Mouse (Mus musculus) layer of hippocampus, adult 18-20 months (tissue): ENCODE measurements around the gene Cdh20. TPM values are rescaled to one million over a fixed set of nuclear protein-coding genes. Genes with fewer than 3 reads are reported as not detected.
A peak's percentile ranks its signal among the peaks of the same experiment; 100 is the strongest.

Experiments
- DNase-seq, 2 experiments: peaks; one replicate each; pipeline ENCODE4 v3.0.0; 2022; ENCODE audit warnings: low spot score in 2 of 2
- long read RNA-seq: library from polyadenylated mRNA; stranded (forward); transcript quantifications from one replicate; pipeline ENCODE4 v2.0.0, GENCODE M21; 2021
- total RNA-seq, 2 experiments: library from RNA; stranded (reverse); gene quantifications; 2 replicates each; pipeline ENCODE4 v1.2.3; 2021

The Cdh20 gene
- total RNA-seq = 10 to 100 TPM; 13.0 to 13.7 TPM
- long read RNA-seq, full-length matches to known transcripts = 4 of 8 reads
- long read RNA-seq, partial matches to known transcripts = 4 of 8 reads
- long read RNA-seq, other reads (novel, unspliced or antisense) = 0 of 8 reads

- no peak for DNase-seq
Measured at GRCm38 (mm10) chr1:104768371-104769249, at the start of gene Cdh20. Gene Cdh20, plus strand, starts transcription at chr1:104768529.

GRCm38 (mm10) chr1:104746816-104747215 is 21.5 kb upstream of the Cdh20 start:
- DNase-seq = no peak

GRCm38 (mm10) chr1:104747438-104747837 is 20.9 kb upstream of the Cdh20 start:
- DNase-seq = no peak

- peak in 1 of 2 experiments; percentile 60 for DNase-seq
Measured at GRCm38 (mm10) chr1:104754483-104754882, 13.8 kb upstream of the Cdh20 start.

GRCm38 (mm10) chr1:104755896-104756295 is 12.4 kb upstream of the Cdh20 start:
- no peak for DNase-seq

GRCm38 (mm10) chr1:104769250-104769607 is 900 bp downstream of the Cdh20 start:
- peak in 1 of 2 experiments; percentile 42 for DNase-seq

GRCm38 (mm10) chr1:104771937-104772336 is 3.6 kb downstream of the Cdh20 start:
- DNase-seq = peak in 1 of 2 experiments; percentile 43

GRCm38 (mm10) chr1:104773207-104773606 is 4.9 kb downstream of the Cdh20 start:
- DNase-seq = no peak

- DNase-seq = no peak
Measured at GRCm38 (mm10) chr1:104793488-104793887, 25.2 kb downstream of the Cdh20 start.

- DNase-seq = peak in 1 of 2 experiments; percentile 49
Measured at GRCm38 (mm10) chr1:104796146-104796545, 27.8 kb downstream of the Cdh20 start.

- DNase-seq = no peak
Measured at GRCm38 (mm10) chr1:104797139-104797538, 28.8 kb downstream of the Cdh20 start.

- DNase-seq = no peak
Measured at GRCm38 (mm10) chr1:104804746-104805145, 36.4 kb downstream of the Cdh20 start.

GRCm38 (mm10) chr1:104807214-104807613 is 38.9 kb downstream of the Cdh20 start:
- no peak for DNase-seq

GRCm38 (mm10) chr1:104817510-104817909 is 49.2 kb downstream of the Cdh20 start:
- no peak for DNase-seq

GRCm38 (mm10) chr1:104828106-104828505 is 59.8 kb downstream of the Cdh20 start:
- DNase-seq = peak in 1 of 2 experiments; percentile 20

- peak in 1 of 2 experiments; percentile 19 for DNase-seq
Measured at GRCm38 (mm10) chr1:104838206-104838915, 70.0 kb downstream of the Cdh20 start.

GRCm38 (mm10) chr1:104839051-104839450 is 70.7 kb downstream of the Cdh20 start:
- DNase-seq = no peak

- no peak for DNase-seq
Measured at GRCm38 (mm10) chr1:104848256-104848919, 80.1 kb downstream of the Cdh20 start.

- DNase-seq = no peak
Measured at GRCm38 (mm10) chr1:104848920-104849272, 80.6 kb downstream of the Cdh20 start.

GRCm38 (mm10) chr1:104877384-104877783 is 109.1 kb downstream of the Cdh20 start:
- no peak for DNase-seq

- DNase-seq = no peak
Measured at GRCm38 (mm10) chr1:104901815-104902214, 133.5 kb downstream of the Cdh20 start.

- DNase-seq = no peak
Measured at GRCm38 (mm10) chr1:104903409-104903808, 135.1 kb downstream of the Cdh20 start.
